In the genomic region with DNA sequence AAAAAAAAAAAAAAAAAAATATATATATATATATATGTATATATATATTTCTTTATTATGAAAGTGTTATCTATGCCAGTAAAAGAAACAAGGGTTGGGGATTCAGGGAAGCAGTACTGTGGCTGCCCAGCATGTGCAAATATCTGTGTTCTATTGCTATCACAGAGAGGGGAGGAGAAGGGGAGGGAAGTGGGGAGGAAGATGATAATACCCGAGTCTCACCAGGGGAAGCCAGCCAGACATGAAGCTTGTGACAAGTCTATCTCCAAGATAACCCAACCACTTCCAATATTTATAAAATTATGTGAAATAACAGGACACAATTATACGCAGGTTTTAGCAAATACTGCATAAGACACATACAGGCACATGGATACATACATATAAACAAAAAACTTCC, we compare ENCODE assay signal across 34 mouse cellular contexts. TPM values are rescaled to one million over a fixed set of nuclear protein-coding genes. Genes with fewer than 3 reads are reported as not detected.
"Had no signal": no experiment of that assay in that cellular context is flagged by ENCODE, and none has a peak within 500 bp of the region (broad histone marks: within the 10 kb centered on the region; RNA-seq: fewer than 3 reads in every experiment).

No protein-coding gene starts in this region.

- H3K27ac ChIP-seq: heart, embryonic 13.5 days; heart, embryonic 15.5 days; hindbrain, embryonic 13.5 days; hindbrain, embryonic 15.5 days; hindbrain, postnatal 0 days; kidney, embryonic 15.5 days; kidney, postnatal 0 days; limb, embryonic 13.5 days; limb, embryonic 15.5 days; liver, embryonic 13.5 days had no signal

- H3K4me3 ChIP-seq: heart, embryonic 13.5 days; heart, embryonic 15.5 days; hindbrain, embryonic 13.5 days; hindbrain, embryonic 15.5 days; kidney, embryonic 15.5 days; limb, embryonic 13.5 days; limb, embryonic 15.5 days; liver, embryonic 13.5 days had no signal

- H3K4me2 ChIP-seq: heart, embryonic 11.5 days; heart, embryonic 13.5 days; heart, embryonic 15.5 days; hindbrain, embryonic 13.5 days; hindbrain, embryonic 15.5 days; kidney, embryonic 15.5 days; limb, embryonic 13.5 days; limb, embryonic 15.5 days; liver, embryonic 13.5 days had no signal

- H3K27me3 ChIP-seq: heart, embryonic 13.5 days; heart, embryonic 15.5 days; hindbrain, embryonic 13.5 days; hindbrain, embryonic 15.5 days; kidney, embryonic 15.5 days; limb, embryonic 13.5 days; limb, embryonic 15.5 days; liver, embryonic 13.5 days had no signal

- H3K9ac ChIP-seq: heart, embryonic 13.5 days; heart, embryonic 15.5 days; hindbrain, embryonic 13.5 days; hindbrain, embryonic 15.5 days; kidney, embryonic 15.5 days; limb, embryonic 13.5 days; limb, embryonic 15.5 days; liver, embryonic 13.5 days had no signal

- H3K9me3 ChIP-seq: heart, embryonic 13.5 days; heart, embryonic 15.5 days; hindbrain, embryonic 13.5 days; hindbrain, embryonic 15.5 days; kidney, embryonic 15.5 days; limb, embryonic 13.5 days; limb, embryonic 15.5 days; liver, embryonic 13.5 days had no signal

- DNase-seq: gastrocnemius, postnatal 14 days; heart, adult 18-20 months; heart, postnatal 14 days; heart, postnatal 36 days; kidney, adult 11 months; kidney, adult 2 months; kidney, adult 9 months; kidney, postnatal 14 days; kidney, postnatal 36 days; layer of hippocampus, adult 9-11 months; layer of hippocampus, postnatal 36 days; left cerebral cortex, postnatal 4 days; liver, embryonic 13.5 days had no signal

- ATAC-seq: hindbrain, postnatal 0 days; intestine, embryonic 16.5 days had no signal

- H3K4me1 ChIP-seq: heart, embryonic 13.5 days; heart, embryonic 15.5 days; hindbrain, embryonic 13.5 days; hindbrain, embryonic 15.5 days; kidney, embryonic 15.5 days; limb, embryonic 13.5 days; limb, embryonic 15.5 days had no signal

RNA-seq across cellular contexts. Expression of gene Tsnaxip1, which starts 49.7 kb away (rescaled TPM):
- total RNA-seq: gastrocnemius, adult 18-20 months; gastrocnemius, adult 8-10 months; gastrocnemius, postnatal 14 days; granulocyte monocyte progenitor cell, adult 5-6 weeks; heart, adult 18-20 months; heart, postnatal 36 days; hematopoietic stem cell, adult 5-6 weeks; left cerebral cortex, postnatal 10 days; left cerebral cortex, postnatal 25 days; liver, adult 2 months had no signal
- polyA plus RNA-seq: heart, postnatal 0 days; intestine, embryonic 14.5 days; intestine, embryonic 16.5 days; kidney, adult 2 months; large intestine, adult 2 months; liver, adult 2 months had no signal
